Mouse (Mus musculus) small intestine, adult 2 months (tissue): ENCODE measurements around the gene Fam53b. TPM values are rescaled to one million over a fixed set of nuclear protein-coding genes. Genes with fewer than 3 reads are reported as not detected.

ENCODE experiments used
- H3K27ac ChIP-seq: fragments of 200-500 bp; 2 replicates; pipeline ENCODE4 v1.5.1; 2012; ENCODE audit warnings: low read depth, low read length, control low read depth, inconsistent platforms; ENCODE audit not compliant: insufficient read depth
- H3K27me3 ChIP-seq: fragments of 200-500 bp; 2 replicates; pipeline ENCODE4 v1.6.1; 2012; ENCODE audit warnings: mild to moderate bottlenecking, moderate library complexity, low read length, inconsistent platforms; ENCODE audit not compliant: control insufficient read depth, insufficient read depth
- H3K36me3 ChIP-seq: fragments of 200-500 bp; 2 replicates; pipeline ENCODE4 v1.6.1; 2012; ENCODE audit warnings: mild to moderate bottlenecking, low read length, control low read depth, inconsistent platforms; ENCODE audit not compliant: control insufficient read depth, insufficient read depth
- H3K4me1 ChIP-seq: fragments of 200-500 bp; 2 replicates; pipeline ENCODE4 v1.6.1; 2012; ENCODE audit warnings: low read length, inconsistent platforms, mixed read lengths; ENCODE audit not compliant: control insufficient read depth, insufficient read depth, insufficient read length
- H3K4me3 ChIP-seq: fragments of 200-500 bp; 2 replicates; pipeline ENCODE4 v1.5.1; 2012; ENCODE audit warnings: low read depth, mild to moderate bottlenecking, control low read depth, inconsistent platforms, low read length, moderate library complexity
- CTCF ChIP-seq: fragments of 200-500 bp; IDR thresholded peaks from 2 replicates; pipeline ENCODE4 v1.5.1; 2012; ENCODE audit warnings: low read depth, mild to moderate bottlenecking, control low read depth, inconsistent platforms, low read length, moderate library complexity, mixed read lengths; ENCODE audit not compliant: insufficient replicate concordance, insufficient read length; ENCODE audit errors: extremely low read depth
- POLR2A ChIP-seq: fragments of 200-500 bp; IDR thresholded peaks from 2 replicates; pipeline ENCODE4 v1.6.1; 2012; ENCODE audit warnings: low read depth, mild to moderate bottlenecking, control low read depth, inconsistent platforms, low read length, moderate library complexity
- WGBS: fragments of 180-500 bp; shearing (Covaris S2); methylation state at CpG from one replicate; pipeline ENCODE4 v1.1.7; 2018; 5-methylcytosine and 5-hydroxymethylcytosine counted together
- polyA plus RNA-seq: library from polyadenylated mRNA; depleted of rRNA; stranded (reverse); fragments of >200 nt; gene quantifications from 2 replicates; pipeline ENCODE4 v1.2.3, GENCODE M21; 2012

Fam53b gene
- polyA plus RNA-seq, 1 experiment: 55.7 TPM

DNA sequence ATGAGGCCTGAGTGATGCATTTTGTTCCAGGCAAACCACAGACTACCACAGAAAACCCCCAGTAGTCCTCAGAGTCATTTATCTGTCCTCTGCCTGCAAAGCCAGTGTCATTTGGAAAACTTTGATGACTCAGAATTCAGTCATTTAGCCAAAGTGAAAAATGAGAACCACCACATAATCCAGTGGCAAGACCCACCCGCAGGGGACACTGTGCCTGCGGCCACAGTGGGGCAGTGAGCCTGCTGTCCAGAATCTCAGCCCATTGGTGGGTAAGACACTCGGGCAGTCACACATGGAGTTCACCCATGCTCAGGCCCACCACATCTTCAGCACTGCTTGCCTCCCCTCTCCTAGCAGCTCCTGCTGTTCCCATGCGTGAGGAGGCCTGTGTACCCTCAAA is 94.1 kb downstream of the Fam53b start:
- no peak overlapping the region for H3K4me3 ChIP-seq
- H3K36me3 ChIP-seq: peaks cover 19% of the 10 kb centered on the region
- WGBS: 92% methylated on average over 4 of the region's 4 CpGs
- peaks cover 5% of the 10 kb centered on the region for H3K4me1 ChIP-seq
- TF ChIP-seq CTCF: no peak
- H3K27me3 ChIP-seq: no peaks in the 10 kb centered on the region
- no peak overlapping the region for H3K27ac ChIP-seq

DNA sequence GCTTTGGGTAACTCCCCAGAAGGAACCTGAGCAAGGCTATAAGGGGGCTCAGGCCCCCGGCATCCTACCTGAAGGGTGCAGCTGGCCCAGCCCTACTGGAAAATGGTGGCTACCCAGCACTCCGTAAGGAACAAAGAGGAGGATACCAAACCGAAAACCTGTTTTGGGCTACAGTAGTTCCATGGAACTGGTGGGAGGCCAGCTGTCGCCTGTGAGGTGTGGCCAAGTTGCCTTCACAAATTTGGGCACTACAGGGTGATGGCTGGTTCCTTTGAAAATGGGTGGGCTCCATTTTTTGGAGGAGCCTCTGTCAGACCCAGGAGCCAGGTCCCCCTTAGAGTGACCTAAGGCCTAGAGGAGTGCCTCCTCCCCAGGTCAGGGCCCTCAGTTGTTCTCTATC is 98.4 kb downstream of the Fam53b start:
- H3K4me1 ChIP-seq: peaks cover 19% of the 10 kb centered on the region
- H3K27ac ChIP-seq: no peak overlapping the region
- H3K4me3 ChIP-seq: no peak overlapping the region
- peaks cover 28% of the 10 kb centered on the region for H3K36me3 ChIP-seq
- TF ChIP-seq CTCF (no peak), POLR2A (no peak)
- no peaks in the 10 kb centered on the region for H3K27me3 ChIP-seq
- WGBS: 93% methylated on average over 4 of the region's 4 CpGs

DNA sequence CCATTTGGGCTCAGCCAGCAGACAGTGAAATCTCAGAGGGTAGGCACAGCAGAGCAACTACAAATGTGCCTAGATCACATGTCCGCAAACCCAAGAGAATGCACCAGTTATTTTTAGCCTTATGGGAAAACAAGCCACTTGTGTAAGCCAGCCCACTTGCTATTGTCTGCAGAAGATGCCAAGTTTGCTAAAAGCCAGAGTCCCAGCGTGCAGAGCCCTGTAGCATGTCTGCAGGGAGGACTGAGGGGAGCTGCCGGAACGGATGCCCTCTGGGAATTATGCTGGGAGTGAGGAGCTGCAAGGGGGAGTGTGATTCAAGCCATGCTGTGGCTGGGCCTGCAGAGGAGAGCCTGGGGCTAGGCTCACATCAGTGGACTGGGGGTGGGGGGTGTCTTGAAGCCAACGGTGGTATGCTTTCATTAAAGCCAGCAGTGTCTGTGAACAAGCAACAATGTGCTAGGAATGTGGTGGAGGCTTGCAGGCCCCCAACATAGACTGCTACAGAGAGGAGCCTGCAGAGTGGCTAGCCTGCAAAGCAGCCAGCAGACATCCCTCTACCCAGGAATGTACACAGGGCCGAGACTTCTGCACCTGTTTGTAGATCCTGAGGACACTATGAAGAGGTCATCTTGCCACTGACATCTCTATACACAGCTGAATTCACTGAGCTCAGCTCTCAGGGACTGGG is 99.3 kb downstream of the Fam53b start:
- peaks cover 28% of the 10 kb centered on the region for H3K36me3 ChIP-seq
- no peak for TF ChIP-seq CTCF
- TF ChIP-seq POLR2A: no peak
- H3K27me3 ChIP-seq: no peaks in the 10 kb centered on the region
- no peak overlapping the region for H3K4me3 ChIP-seq
- H3K4me1 ChIP-seq: peaks cover 19% of the 10 kb centered on the region
- 56% methylated on average over 6 of the region's 6 CpGs for WGBS
- H3K27ac ChIP-seq: peak overlapping the region; percentile 70

- peaks cover 28% of the 10 kb centered on the region for H3K36me3 ChIP-seq
- no peak for TF ChIP-seq CTCF
- no peak for TF ChIP-seq POLR2A
- no peak overlapping the region for H3K4me3 ChIP-seq
- H3K4me1 ChIP-seq: peaks cover 19% of the 10 kb centered on the region
- no peaks in the 10 kb centered on the region for H3K27me3 ChIP-seq
- WGBS: 43% methylated on average over 8 of the region's 8 CpGs
- peak overlapping the region; percentile 70 for H3K27ac ChIP-seq
Observed at GRCm38 (mm10) chr7:132713483-132714126, 100.1 kb downstream of the Fam53b start.

GRCm38 (mm10) chr7:132712956-132713355 is 100.7 kb downstream of the Fam53b start:
- no peaks in the 10 kb centered on the region for H3K27me3 ChIP-seq
- H3K27ac ChIP-seq: 0 out of 2 replicates have a peak overlapping the region, but pooled peaks have one; percentile 30
- H3K36me3 ChIP-seq: peaks cover 28% of the 10 kb centered on the region
- TF ChIP-seq POLR2A (no peak), CTCF (no peak)
- 87% methylated on average over 7 of the region's 7 CpGs for WGBS
- H3K4me1 ChIP-seq: peaks cover 19% of the 10 kb centered on the region
- H3K4me3 ChIP-seq: no peak overlapping the region

DNA sequence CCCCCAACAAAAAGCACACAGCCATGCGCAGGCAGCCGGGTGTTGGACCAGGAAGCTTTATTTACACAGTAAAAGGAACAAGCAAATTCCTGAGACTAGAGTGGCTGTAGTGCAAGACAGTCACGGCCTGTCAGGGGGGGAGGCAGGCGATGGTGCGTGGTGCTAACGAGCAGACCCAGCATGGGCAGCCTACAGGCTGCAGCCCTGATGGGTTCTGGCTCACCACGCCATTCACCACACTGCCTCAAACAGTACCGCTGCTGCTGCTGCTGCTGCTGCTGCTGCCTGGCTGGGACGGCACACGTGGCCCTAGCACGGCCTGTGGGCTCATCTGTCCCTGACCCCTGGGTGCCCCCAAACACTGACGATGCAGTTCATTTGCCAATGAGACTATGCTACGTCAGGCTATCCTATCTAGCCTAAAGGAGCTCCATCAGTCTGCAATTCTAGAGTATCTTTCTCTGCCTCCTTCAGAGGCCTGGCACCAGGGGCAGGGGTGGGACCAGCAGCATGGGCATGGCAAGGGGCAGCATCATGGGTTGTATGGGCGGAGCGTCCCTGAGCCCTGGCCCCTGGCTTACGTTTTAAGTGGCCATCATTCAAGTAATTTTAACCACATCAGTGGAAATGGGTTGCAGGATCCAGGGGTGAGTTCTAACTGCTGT is 101.5 kb downstream of the Fam53b start:
- H3K4me3 ChIP-seq: no peak overlapping the region
- 71% methylated on average over 16 of the region's 16 CpGs for WGBS
- no peak for TF ChIP-seq POLR2A
- peaks cover 28% of the 10 kb centered on the region for H3K36me3 ChIP-seq
- no peaks in the 10 kb centered on the region for H3K27me3 ChIP-seq
- H3K27ac ChIP-seq: peak overlapping the region; percentile 10; the same call in 1 of the 2 replicates
- H3K4me1 ChIP-seq: peaks cover 19% of the 10 kb centered on the region

- H3K4me3 ChIP-seq: no peak overlapping the region
- no peaks in the 10 kb centered on the region for H3K27me3 ChIP-seq
- H3K4me1 ChIP-seq: peaks cover 19% of the 10 kb centered on the region
- WGBS: 71% methylated on average over 9 of the region's 9 CpGs
- peak overlapping the region; percentile 10; the same call in 1 of the 2 replicates for H3K27ac ChIP-seq
- TF ChIP-seq CTCF: no peak
- TF ChIP-seq POLR2A: no peak
- H3K36me3 ChIP-seq: peaks cover 28% of the 10 kb centered on the region
Observed at GRCm38 (mm10) chr7:132711579-132711978, 102.1 kb downstream of the Fam53b start.
